Mouse (Mus musculus) mammary gland, adult 2 months (tissue): ENCODE results near the gene Hmx2. TPM values are rescaled to one million over a fixed set of nuclear protein-coding genes. Genes with fewer than 3 reads are reported as not detected.

Experiments
- polyA plus RNA-seq: library from polyadenylated mRNA; depleted of rRNA; stranded (reverse); fragments of >200 nt; gene quantifications from 2 replicates; pipeline ENCODE4 v1.2.3, GENCODE M21; 2012; ENCODE audit warnings: low replicate concordance; rRNA removed

The Hmx2 gene
- not detected in 2 replicates for polyA plus RNA-seq

GRCm38 (mm10) chr7:131548473-131548872, at the start of gene Hmx2:
Gene Hmx2, plus strand, starts transcription at chr7:131548773.

DNA sequence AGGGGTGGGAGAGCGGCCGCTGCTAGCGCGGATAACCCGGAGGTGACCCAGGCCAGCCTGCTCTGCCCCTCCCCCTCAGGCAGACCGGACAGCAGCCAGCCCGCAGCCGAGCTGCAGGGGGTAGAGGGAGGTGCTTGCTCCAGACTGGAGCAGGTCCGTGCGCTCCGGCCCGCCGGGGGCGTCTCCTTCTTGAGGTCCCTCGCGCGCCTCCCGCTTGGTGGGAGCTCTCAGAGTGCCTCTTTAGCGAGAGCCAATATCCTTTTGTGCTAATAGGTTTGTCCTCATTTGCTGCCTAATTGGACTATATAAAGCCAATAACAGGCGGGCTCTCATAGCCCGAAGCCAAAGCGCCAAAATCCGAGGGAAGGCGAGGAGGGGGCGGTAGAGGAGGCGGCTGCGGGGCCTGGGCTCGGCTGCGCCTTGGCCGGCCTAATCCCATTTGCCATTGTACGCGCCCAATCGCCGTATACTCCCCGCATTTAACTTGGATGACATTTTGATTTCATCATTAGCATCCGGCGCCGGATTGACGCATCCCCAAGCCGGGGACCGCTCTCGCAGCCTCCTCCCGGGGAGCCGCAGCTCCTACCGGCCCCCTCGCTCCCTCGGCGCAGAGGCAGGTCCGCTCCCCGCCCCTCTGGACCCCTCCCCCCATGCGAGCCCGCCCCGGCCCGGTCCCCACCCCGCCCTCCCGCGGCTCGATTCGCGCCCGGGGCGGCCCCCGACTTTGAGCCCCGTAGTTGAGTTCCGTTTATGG, 6.3 kb upstream of the Hmx2 start, which contains the start of gene Hmx3:
Gene Hmx3, plus strand, starts transcription at position 753 of the 757 bp plus-strand sequence.

DNA sequence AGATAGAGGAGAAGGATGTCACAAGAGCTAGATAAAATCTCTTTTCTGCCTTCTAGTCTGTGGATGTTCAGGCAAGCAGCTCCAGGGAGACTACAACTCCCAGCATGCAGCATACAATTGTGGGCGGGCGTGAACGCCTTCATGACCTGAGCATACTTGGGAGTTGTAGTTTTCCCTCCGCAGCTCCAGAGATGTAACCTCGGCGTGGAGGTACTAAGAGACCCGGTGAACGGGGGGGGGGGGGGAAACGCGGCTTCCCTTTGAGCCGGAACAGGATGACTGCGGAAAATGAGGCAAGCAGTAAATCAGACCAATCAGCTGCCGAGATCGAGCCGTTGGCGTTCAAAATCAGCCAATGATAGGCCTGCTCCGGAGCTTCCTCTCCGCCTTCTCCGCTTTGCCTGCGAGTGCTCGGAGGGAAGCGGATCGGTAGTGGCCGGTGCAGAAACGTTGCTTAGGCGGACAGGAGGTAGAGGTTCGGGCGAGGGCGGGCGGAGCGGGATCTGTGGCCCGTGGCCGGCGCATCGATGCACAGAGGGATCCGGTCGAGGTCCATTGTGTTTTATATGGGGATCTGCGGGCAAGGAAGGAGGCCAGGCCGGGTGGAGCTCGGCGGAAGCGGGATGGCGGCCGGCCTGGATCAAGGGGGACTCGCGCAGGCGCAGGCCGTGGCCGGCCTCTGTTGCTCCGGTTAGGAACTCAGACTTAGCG, 11.6 kb downstream of the Hmx2 start, which contains the start of gene Bub3:
Gene Bub3, plus strand, starts transcription at position 237 of the 711 bp plus-strand sequence.

Other genes starting within 250 kb of the Hmx2 start
- 0.76 TPM in 1 of 2 replicates, not detected in the other for gene Cuzd1, start 226.5 kb upstream of the Hmx2 start, polyA plus RNA-seq
- 0.62 TPM in 1 of 2 replicates, not detected in the other for gene Fam24b, start 219.3 kb upstream of the Hmx2 start, polyA plus RNA-seq
- not detected in 2 replicates for gene Fam24a, start 214.9 kb upstream of the Hmx2 start, polyA plus RNA-seq
- gene 2310057M21Rik, start 186.0 kb upstream of the Hmx2 start, polyA plus RNA-seq, result 6.0 and 8.5 TPM in 2 replicates
- gene Pstk, start 177.6 kb upstream of the Hmx2 start, polyA plus RNA-seq, result 40.7 and 69.0 TPM in 2 replicates
- gene Ikzf5, start 138.3 kb upstream of the Hmx2 start, polyA plus RNA-seq, result 9.5 and 14.9 TPM in 2 replicates
- 9.5 and 28.9 TPM in 2 replicates for gene Acadsb, start 138.2 kb upstream of the Hmx2 start, polyA plus RNA-seq
- not detected in 2 replicates for gene Hmx3, start 5.9 kb upstream of the Hmx2 start, polyA plus RNA-seq
- 46.4 and 67.5 TPM in 2 replicates for gene Bub3, start 11.4 kb downstream of the Hmx2 start, polyA plus RNA-seq